Comparison of ENCODE assay signal across 15 mouse cellular contexts in the genomic region with DNA sequence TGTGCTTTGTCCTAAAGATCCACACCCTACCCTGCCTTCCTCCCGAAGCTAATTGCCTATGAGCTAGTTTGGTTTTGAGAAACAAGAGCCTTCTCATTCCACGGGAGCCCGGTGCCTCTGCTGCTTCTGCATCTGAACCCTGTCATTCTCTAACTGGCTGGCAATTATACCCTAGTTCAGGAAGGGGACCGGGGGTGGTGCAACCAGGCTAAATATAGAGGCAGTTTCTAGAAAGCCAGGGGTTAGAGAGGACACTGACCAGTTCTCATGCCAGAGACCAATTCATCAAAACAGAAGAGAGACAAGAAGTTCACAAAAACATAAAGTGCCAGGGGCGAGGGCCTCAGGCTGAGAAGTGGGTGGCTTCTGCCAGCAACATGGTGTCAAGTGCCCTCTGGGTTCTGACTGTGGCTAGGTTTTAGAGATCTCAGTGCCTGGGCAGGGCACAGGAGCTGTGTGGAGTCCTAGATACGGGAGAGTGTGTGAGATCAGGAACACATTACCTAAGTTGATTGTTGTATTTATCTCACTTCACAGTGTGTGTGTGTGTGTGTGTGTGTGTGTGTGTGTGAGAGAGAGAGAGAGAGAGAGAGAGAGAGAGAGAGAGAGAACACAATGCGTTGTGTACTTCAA. TPM values are rescaled to one million over a fixed set of nuclear protein-coding genes. Genes with fewer than 3 reads are reported as not detected.
DNase-seq lines count a peak whose midpoint lies in the region; ATAC-seq lines count a peak whose summit lies in the region.
"Had no signal": no experiment of that assay in that cellular context is flagged by ENCODE, and none has a peak within 500 bp of the region (broad histone marks: within the 10 kb centered on the region; RNA-seq: fewer than 3 reads in every experiment).

No protein-coding gene starts in this region.

- WGBS in liver, embryonic 12.5 days (ENCODE audit: insufficient replicate concordance) = 42% methylated on average over 7 of the region's 7 CpGs
- WGBS in embryonic facial prominence, embryonic 15.5 days = 40% methylated on average over 7 of the region's 7 CpGs
- WGBS in heart, embryonic 15.5 days = 32% methylated on average over 7 of the region's 7 CpGs

- H3K27me3 ChIP-seq in liver, embryonic 12.5 days (replicated peaks) = no peaks in the 10 kb centered on the region
- H3K27me3 ChIP-seq in embryonic facial prominence, embryonic 15.5 days = no peaks in the 10 kb centered on the region
- peaks cover 3% of the 10 kb centered on the region; the same call in 1 of the 2 replicates for H3K27me3 ChIP-seq in heart, embryonic 15.5 days
- H3K27me3 ChIP-seq: midbrain, embryonic 15.5 days had no signal

- no peak for DNase-seq in liver
- no peak for DNase-seq in cerebellum, postnatal 36 days
- no peak for DNase-seq in left cerebral cortex, adult 8-10 months (ENCODE audit: low spot score in 2 of 2)
- DNase-seq: adrenal gland, postnatal 25 days; cerebellum, postnatal 10 days; kidney, postnatal 4 days; right cerebral cortex, postnatal 4 days had no signal

- H3K4me2 ChIP-seq in liver, embryonic 12.5 days = no peak overlapping the region
- no peak overlapping the region for H3K4me2 ChIP-seq in embryonic facial prominence, embryonic 15.5 days (replicated peaks)
- no peak overlapping the region for H3K4me2 ChIP-seq in heart, embryonic 15.5 days
- H3K4me2 ChIP-seq: midbrain, embryonic 15.5 days had no signal

- no peaks in the 10 kb centered on the region for H3K9me3 ChIP-seq in liver, embryonic 12.5 days (replicated peaks)
- H3K9me3 ChIP-seq in embryonic facial prominence, embryonic 15.5 days (replicated peaks) = no peaks in the 10 kb centered on the region
- H3K9me3 ChIP-seq in heart, embryonic 15.5 days (replicated peaks) = no peaks in the 10 kb centered on the region
- H3K9me3 ChIP-seq: midbrain, embryonic 15.5 days had no signal

- H3K4me3 ChIP-seq in liver, embryonic 12.5 days = no peak overlapping the region
- no peak overlapping the region for H3K4me3 ChIP-seq in embryonic facial prominence, embryonic 15.5 days (replicated peaks)
- no peak overlapping the region for H3K4me3 ChIP-seq in heart, embryonic 15.5 days
- H3K4me3 ChIP-seq: left cerebral cortex, adult 2 months; midbrain, embryonic 15.5 days had no signal

- ATAC-seq in liver, embryonic 12.5 days = 0 out of 2 replicates have a peak, but pooled peaks have one; percentile 37
- 0 out of 2 replicates have a peak, but pooled peaks have one; percentile 44 for ATAC-seq in embryonic facial prominence, embryonic 15.5 days (ENCODE audit: insufficient number of reproducible peaks, low FRiP score, low TSS enrichment, low read depth)
- ATAC-seq in heart, embryonic 15.5 days (replicated peaks; ENCODE audit: insufficient number of reproducible peaks, insufficient read depth, low FRiP score, low read depth) = 0 out of 2 replicates have a peak, but pooled peaks have one; percentile 35
- peak; percentile 80 for ATAC-seq in megakaryocyte-erythroid progenitor cell, adult 5-6 weeks (replicated peaks; ENCODE audit: low FRiP score, low TSS enrichment, poor library complexity, severe bottlenecking)
- ATAC-seq: intestine, embryonic 16.5 days; midbrain, embryonic 15.5 days had no signal

- no peaks in the 10 kb centered on the region for H3K36me3 ChIP-seq in liver, embryonic 12.5 days
- H3K36me3 ChIP-seq in embryonic facial prominence, embryonic 15.5 days = no peaks in the 10 kb centered on the region
- H3K36me3 ChIP-seq in heart, embryonic 15.5 days = no peaks in the 10 kb centered on the region
- H3K36me3 ChIP-seq: midbrain, embryonic 15.5 days had no signal

- H3K27ac ChIP-seq in liver, embryonic 12.5 days = no peak overlapping the region
- H3K27ac ChIP-seq in embryonic facial prominence, embryonic 15.5 days (replicated peaks) = no peak overlapping the region
- H3K27ac ChIP-seq in heart, embryonic 15.5 days = peak overlapping the region; percentile 53
- H3K27ac ChIP-seq: left cerebral cortex, adult 2 months; macrophage; midbrain, embryonic 15.5 days had no signal

- H3K9ac ChIP-seq in liver, embryonic 12.5 days = no peak overlapping the region
- no peak overlapping the region for H3K9ac ChIP-seq in embryonic facial prominence, embryonic 15.5 days
- no peak overlapping the region for H3K9ac ChIP-seq in heart, embryonic 15.5 days
- H3K9ac ChIP-seq: midbrain, embryonic 15.5 days had no signal

- 0 out of 2 replicates have a peak, but pooled peaks cover 6% of the 10 kb centered on the region for H3K4me1 ChIP-seq in liver, embryonic 12.5 days
- peaks cover 9% of the 10 kb centered on the region; the same call in 1 of the 2 replicates for H3K4me1 ChIP-seq in embryonic facial prominence, embryonic 15.5 days
- peaks cover 9% of the 10 kb centered on the region for H3K4me1 ChIP-seq in heart, embryonic 15.5 days (replicated peaks)
- H3K4me1 ChIP-seq: midbrain, embryonic 15.5 days had no signal

RNA-seq across cellular contexts. Expression of a gene that starts 31.6 kb away (rescaled TPM):
- polyA plus RNA-seq in liver, embryonic 12.5 days (2016; fragmentation: Nextera tagmentation; extraction: Ambion mirVana) = 0.46 and 0.66 TPM in 2 replicates
- 8.1 and 10.1 TPM in 2 replicates for polyA plus RNA-seq in embryonic facial prominence, embryonic 15.5 days (2015; fragmentation: Nextera tagmentation; extraction: Ambion mirVana)
- polyA plus RNA-seq in heart, embryonic 15.5 days (2015; fragmentation: Nextera tagmentation; extraction: Ambion mirVana) = 1.2 and 1.3 TPM in 2 replicates
- total RNA-seq in megakaryocyte-erythroid progenitor cell, adult 5-6 weeks (2014; fragmentation: Nextera tagmentation) = 1.5 TPM in 1 of 2 replicates, not detected in the other
- 0.85 and 0.88 TPM in 2 replicates for total RNA-seq in megakaryocyte-erythroid progenitor cell, adult 5-6 weeks (2017)
- total RNA-seq in left cerebral cortex, adult 8-10 months (2022) = 1 to 10 TPM in 1 of 4 experiments, under 1 TPM in 3; 0.36 to 1.4 (median 0.64) TPM

RNA-seq across cellular contexts. Expression of a gene that starts 34.5 kb away (rescaled TPM):
- 14.0 and 14.3 TPM in 2 replicates for polyA plus RNA-seq in liver, embryonic 12.5 days (2016; fragmentation: Nextera tagmentation; extraction: Ambion mirVana)
- polyA plus RNA-seq in embryonic facial prominence, embryonic 15.5 days (2015; fragmentation: Nextera tagmentation; extraction: Ambion mirVana) = 37.6 and 37.9 TPM in 2 replicates
- polyA plus RNA-seq in heart, embryonic 15.5 days (2015; fragmentation: Nextera tagmentation; extraction: Ambion mirVana) = 20.4 and 34.5 TPM in 2 replicates
- total RNA-seq in megakaryocyte-erythroid progenitor cell, adult 5-6 weeks (2014; fragmentation: Nextera tagmentation) = 129 and 194 TPM in 2 replicates
- 24.8 and 35.6 TPM in 2 replicates for total RNA-seq in megakaryocyte-erythroid progenitor cell, adult 5-6 weeks (2017)
- 10 to 100 TPM; 27.7 to 34.7 (median 32.9) TPM for total RNA-seq in left cerebral cortex, adult 8-10 months (2022)
